Mouse (Mus musculus): ENCODE data around the gene Pnn.

- TF ChIP-seq GATA1 (IDR thresholded peaks at IDR 0.05; ENCODE audit: borderline replicate concordance, low read length) (no peak), FLI1 (IDR thresholded peaks at IDR 0.05; ENCODE audit: low read length) (no peak)
Observed at GRCm38 (mm10) chr12:59080461-59080860, 13.8 kb downstream of the Pnn start.

Measured in megakaryocyte, embryonic 14.5 days (primary cell).